Mouse (Mus musculus) small intestine, adult 2 months (tissue): ENCODE data around the gene Mki67. TPM values are rescaled to one million over a fixed set of nuclear protein-coding genes. Genes with fewer than 3 reads are reported as not detected.
"Not testable (repeated sequence)": the region's sequence is repeated elsewhere in the genome, so short reads cannot be mapped to it uniquely, and the experiment has no call there.

Experiments used
- H3K27ac ChIP-seq: fragments of 200-500 bp; 2 replicates; pipeline ENCODE4 v1.5.1; 2012; ENCODE audit warnings: low read depth, low read length, control low read depth, inconsistent platforms; ENCODE audit not compliant: insufficient read depth
- H3K27me3 ChIP-seq: fragments of 200-500 bp; 2 replicates; pipeline ENCODE4 v1.6.1; 2012; ENCODE audit warnings: mild to moderate bottlenecking, moderate library complexity, low read length, inconsistent platforms; ENCODE audit not compliant: control insufficient read depth, insufficient read depth
- H3K36me3 ChIP-seq: fragments of 200-500 bp; 2 replicates; pipeline ENCODE4 v1.6.1; 2012; ENCODE audit warnings: mild to moderate bottlenecking, low read length, control low read depth, inconsistent platforms; ENCODE audit not compliant: control insufficient read depth, insufficient read depth
- H3K4me1 ChIP-seq: fragments of 200-500 bp; 2 replicates; pipeline ENCODE4 v1.6.1; 2012; ENCODE audit warnings: low read length, inconsistent platforms, mixed read lengths; ENCODE audit not compliant: control insufficient read depth, insufficient read depth, insufficient read length
- H3K4me3 ChIP-seq: fragments of 200-500 bp; 2 replicates; pipeline ENCODE4 v1.5.1; 2012; ENCODE audit warnings: low read depth, mild to moderate bottlenecking, control low read depth, inconsistent platforms, low read length, moderate library complexity
- CTCF ChIP-seq: fragments of 200-500 bp; IDR thresholded peaks from 2 replicates; pipeline ENCODE4 v1.5.1; 2012; ENCODE audit warnings: low read depth, mild to moderate bottlenecking, control low read depth, inconsistent platforms, low read length, moderate library complexity, mixed read lengths; ENCODE audit not compliant: insufficient replicate concordance, insufficient read length; ENCODE audit errors: extremely low read depth
- POLR2A ChIP-seq: fragments of 200-500 bp; IDR thresholded peaks from 2 replicates; pipeline ENCODE4 v1.6.1; 2012; ENCODE audit warnings: low read depth, mild to moderate bottlenecking, control low read depth, inconsistent platforms, low read length, moderate library complexity
- WGBS: fragments of 180-500 bp; shearing (Covaris S2); methylation state at CpG from one replicate; pipeline ENCODE4 v1.1.7; 2018; 5-methylcytosine and 5-hydroxymethylcytosine counted together
- polyA plus RNA-seq: library from polyadenylated mRNA; depleted of rRNA; stranded (reverse); fragments of >200 nt; gene quantifications from 2 replicates; pipeline ENCODE4 v1.2.3, GENCODE M21; 2012

Mki67 gene
- polyA plus RNA-seq, 1 experiment, result 1.7 TPM

DNA sequence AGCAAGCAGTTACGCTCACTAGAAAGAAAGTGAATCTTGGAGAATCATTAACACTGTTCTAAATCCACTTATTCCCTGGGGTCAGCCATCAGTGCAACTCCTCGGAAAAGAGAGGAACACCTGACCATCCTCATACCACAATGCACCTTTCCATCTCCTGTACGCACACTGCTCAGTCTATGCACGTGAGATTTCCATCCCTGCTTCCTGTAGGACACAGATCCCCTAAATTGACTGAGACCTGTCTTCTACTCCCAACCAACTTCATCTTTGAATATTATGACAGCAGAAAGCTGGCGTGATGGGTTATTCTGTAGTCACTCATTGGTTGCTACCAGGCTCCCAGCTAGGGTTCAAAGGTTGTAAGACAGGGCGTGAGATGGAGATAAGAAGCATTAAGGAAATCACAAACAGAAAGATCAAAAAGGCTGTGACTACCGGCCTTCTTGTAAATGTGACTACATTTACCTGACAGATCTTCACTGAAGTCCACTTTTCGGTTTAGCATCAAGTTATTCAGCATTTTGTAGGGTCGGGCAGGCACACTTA, 12.5 kb downstream of the Mki67 start:
- Histone ChIP-seq H3K4me1 (peaks cover 8% of the 10 kb centered on the region; the same call in 1 of the 2 replicates), H3K27me3 (no peaks in the 10 kb centered on the region), H3K4me3 (no peak overlapping the region), H3K27ac (no peak overlapping the region; the same call in 1 of the 2 replicates), H3K36me3 (peaks cover 27% of the 10 kb centered on the region)
- 49% methylated on average over 9 of the region's 9 CpGs for WGBS
- no peak for TF ChIP-seq CTCF
- no peak for TF ChIP-seq POLR2A

DNA sequence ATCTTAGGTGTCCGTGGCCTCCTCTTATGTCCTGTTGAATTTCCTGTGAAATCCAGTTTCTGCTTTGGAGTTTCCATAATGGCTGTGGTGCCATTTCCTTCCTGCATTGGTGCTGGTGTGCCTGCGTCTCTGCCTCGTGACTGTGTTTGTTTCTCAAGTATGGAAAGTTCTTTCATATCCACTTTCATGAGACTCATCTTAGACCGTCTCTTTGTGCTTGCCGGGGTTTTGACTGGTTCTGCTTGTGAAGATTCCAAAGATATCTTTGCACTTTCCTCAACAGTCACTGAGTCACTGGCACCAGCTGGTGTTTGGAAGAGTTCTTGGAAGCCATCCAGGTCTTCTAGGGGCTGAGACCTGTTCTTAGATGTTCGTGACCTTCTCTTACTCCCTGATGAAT, 16.8 kb downstream of the Mki67 start:
- not testable (repeated sequence) for H3K4me3 ChIP-seq, H3K27me3 ChIP-seq, H3K4me1 ChIP-seq, H3K27ac ChIP-seq
- peaks cover 37% of the 10 kb centered on the region for H3K36me3 ChIP-seq
- 55% methylated on average over 6 of the region's 6 CpGs for WGBS

DNA sequence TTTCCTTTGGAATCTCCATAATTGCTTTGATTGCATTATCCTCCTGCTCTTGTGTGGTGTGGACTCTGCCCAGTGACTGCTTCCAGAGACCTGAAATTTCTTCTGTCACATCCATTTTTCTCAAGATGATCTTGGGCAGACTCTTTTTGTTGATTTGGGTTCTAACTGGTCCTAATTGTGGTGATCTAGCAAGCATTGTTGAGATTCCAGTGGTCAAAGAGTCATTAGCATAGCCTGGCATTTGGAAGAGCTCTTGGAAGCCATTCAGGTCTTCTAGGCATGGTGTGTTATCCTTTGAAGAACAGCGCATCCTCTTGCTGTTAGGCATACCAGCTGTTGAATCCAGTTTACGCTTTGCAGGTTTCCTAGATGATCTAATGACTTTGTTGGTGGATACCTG, 17.8 kb downstream of the Mki67 start:
- 95% methylated on average over 2 of the region's 2 CpGs for whole genome bisulfite sequencing
- Histone ChIP-seq H3K36me3 (peaks cover 38% of the 10 kb centered on the region), H3K4me1 (no peaks in the 10 kb centered on the region), H3K27ac (no peak overlapping the region), H3K4me3 (no peak overlapping the region), H3K27me3 (no peaks in the 10 kb centered on the region)
- no peak for TF ChIP-seq POLR2A

DNA sequence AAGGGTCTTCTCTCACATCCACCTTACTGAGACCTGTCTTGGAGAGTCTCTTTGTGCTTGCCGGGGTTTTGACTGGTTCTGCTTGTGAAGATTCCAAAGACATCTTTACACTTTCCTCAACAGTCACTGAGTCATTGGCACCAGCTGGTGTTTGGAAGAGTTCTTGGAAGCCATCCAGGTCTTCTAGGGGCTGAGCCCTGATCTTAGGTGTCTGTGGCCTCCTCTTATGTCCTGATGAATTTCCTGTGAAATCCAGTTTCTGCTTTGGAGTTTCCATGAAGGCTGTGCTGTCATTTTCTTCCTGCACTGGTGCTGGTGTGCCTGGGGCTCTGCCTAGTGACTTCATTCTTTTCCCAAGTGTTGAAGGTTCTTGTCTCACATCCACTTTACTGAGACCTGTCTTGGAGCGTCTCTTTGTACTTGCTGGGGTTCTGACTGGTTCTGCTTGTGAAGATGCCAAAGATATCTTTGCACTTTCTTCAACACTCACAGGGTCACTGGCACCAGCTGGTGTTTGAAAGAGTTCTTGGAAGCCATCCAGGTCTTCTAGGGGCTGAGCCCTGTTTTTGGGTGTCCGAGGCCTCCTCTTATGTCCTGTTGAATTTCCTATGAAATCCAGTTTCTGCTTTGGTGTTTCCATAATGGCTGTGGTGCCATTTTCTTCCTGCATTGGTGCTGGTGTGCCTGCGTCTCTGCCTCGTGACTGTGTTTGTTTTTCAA, 19.0 kb downstream of the Mki67 start:
- H3K27ac ChIP-seq, H3K27me3 ChIP-seq, H3K4me3 ChIP-seq, H3K4me1 ChIP-seq: not testable (repeated sequence)
- peaks cover 41% of the 10 kb centered on the region for H3K36me3 ChIP-seq
- WGBS, result 84% methylated on average over 5 of the region's 5 CpGs

DNA sequence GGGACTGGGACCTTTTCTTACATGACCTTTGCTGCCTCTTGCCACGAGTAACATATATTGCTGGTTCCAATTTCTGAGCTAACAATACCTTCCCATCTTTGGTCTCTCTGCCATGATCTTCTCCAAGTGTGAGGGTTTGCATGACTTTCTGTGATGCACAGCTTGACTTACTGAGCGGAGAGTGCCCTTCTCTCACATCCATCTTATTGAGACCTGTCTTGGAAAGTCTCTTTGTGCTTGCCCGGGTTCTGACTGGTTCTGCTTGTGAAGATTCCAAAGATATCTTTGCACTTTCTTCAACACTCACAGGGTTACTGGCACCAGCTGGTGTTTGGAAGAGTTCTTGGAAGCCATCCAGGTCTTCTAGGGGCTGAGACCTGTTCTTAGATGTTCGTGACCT, 20.0 kb downstream of the Mki67 start:
- 73% methylated on average over 4 of the region's 4 CpGs for WGBS
- no peak overlapping the region for H3K27ac ChIP-seq
- H3K27me3 ChIP-seq, result no peaks in the 10 kb centered on the region
- no peaks in the 10 kb centered on the region for H3K4me1 ChIP-seq
- TF ChIP-seq CTCF (no peak), POLR2A (no peak)
- no peak overlapping the region for H3K4me3 ChIP-seq
- peaks cover 40% of the 10 kb centered on the region for H3K36me3 ChIP-seq

- H3K36me3 ChIP-seq, result peaks cover 35% of the 10 kb centered on the region
- H3K4me1 ChIP-seq, result no peaks in the 10 kb centered on the region
- 94% methylated on average over 5 of the region's 5 CpGs for WGBS
- H3K27ac ChIP-seq, result no peak overlapping the region
- no peak overlapping the region for H3K4me3 ChIP-seq
- no peak for TF ChIP-seq CTCF
- no peak for TF ChIP-seq POLR2A
- H3K27me3 ChIP-seq, result no peaks in the 10 kb centered on the region
These were observed 21.4 kb downstream of the Mki67 start for GRCm38 (mm10) chr7:135694796-135695195.

GRCm38 (mm10) chr7:135694130-135694529, 22.0 kb downstream of the Mki67 start:
- H3K36me3 ChIP-seq, result peaks cover 40% of the 10 kb centered on the region
- WGBS, result 85% methylated on average over 4 of the region's 4 CpGs
- no peaks in the 10 kb centered on the region for H3K27me3 ChIP-seq
- H3K27ac ChIP-seq, result no peak overlapping the region
- H3K4me3 ChIP-seq, result no peak overlapping the region
- TF ChIP-seq POLR2A (no peak), CTCF (no peak)
- no peaks in the 10 kb centered on the region for H3K4me1 ChIP-seq

GRCm38 (mm10) chr7:135691941-135692340, 24.2 kb downstream of the Mki67 start:
- no peaks in the 10 kb centered on the region for H3K27me3 ChIP-seq
- H3K4me3 ChIP-seq, result no peak overlapping the region
- TF ChIP-seq POLR2A (no peak), CTCF (no peak)
- H3K27ac ChIP-seq, result no peak overlapping the region
- no peaks in the 10 kb centered on the region for H3K4me1 ChIP-seq
- WGBS, result 72% methylated on average over 5 of the region's 5 CpGs
- H3K36me3 ChIP-seq, result peaks cover 41% of the 10 kb centered on the region
